Comparison of ENCODE assay signal across 9 mouse cellular contexts in the genomic region with DNA sequence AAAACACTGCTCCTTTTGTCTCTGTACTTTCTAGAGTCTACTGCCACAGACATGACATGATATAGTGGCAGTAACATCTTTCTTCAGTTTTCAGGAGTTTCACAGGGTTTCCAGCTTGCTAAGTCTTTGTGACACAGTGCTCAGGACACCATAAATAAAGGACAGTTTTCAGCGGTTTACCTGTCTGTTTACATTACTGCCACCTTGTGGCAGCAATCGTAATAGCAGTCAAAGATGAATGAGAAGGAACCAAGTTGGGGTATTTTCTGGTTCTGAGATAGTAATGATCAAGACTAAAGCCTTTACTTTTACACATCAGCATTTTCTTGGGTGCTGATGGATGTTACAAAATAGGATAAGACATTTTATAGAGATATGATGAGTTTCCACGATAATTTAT.
A peak's percentile ranks its signal among the peaks of the same experiment; 100 is the strongest.
DNase-seq lines count a peak whose midpoint lies in the region; ATAC-seq and TF ChIP-seq lines count a peak whose summit lies in the region.
"Had no signal": no experiment of that assay in that cellular context is flagged by ENCODE, and none has a peak within 500 bp of the region (broad histone marks: within the 10 kb centered on the region; RNA-seq: fewer than 3 reads in every experiment).

No protein-coding gene starts in this region.

- no peaks in the 10 kb centered on the region for H3K27me3 ChIP-seq in heart, postnatal 0 days (ENCODE audit: control insufficient read depth, insufficient read depth, low read length)
- H3K27me3 ChIP-seq in forebrain, embryonic 13.5 days: no peaks in the 10 kb centered on the region
- H3K27me3 ChIP-seq: neural tube, embryonic 12.5 days had no signal

- TF ChIP-seq EP300 in heart, postnatal 0 days (IDR thresholded peaks at IDR 0.05; ENCODE audit: low read depth): no peak

- no peaks in the 10 kb centered on the region for H3K4me1 ChIP-seq in heart, postnatal 0 days (ENCODE audit: control insufficient read depth, insufficient read depth)
- H3K4me1 ChIP-seq in forebrain, embryonic 13.5 days: no peaks in the 10 kb centered on the region
- H3K4me1 ChIP-seq: neural tube, embryonic 12.5 days had no signal

- H3K4me3 ChIP-seq in heart, postnatal 0 days (ENCODE audit: low read depth, low read length): no peak overlapping the region
- no peak overlapping the region for H3K4me3 ChIP-seq in forebrain, embryonic 13.5 days
- H3K4me3 ChIP-seq: neural tube, embryonic 12.5 days had no signal

- no peaks in the 10 kb centered on the region for H3K9me3 ChIP-seq in heart, postnatal 0 days (replicated peaks; ENCODE audit: control insufficient read depth, low read length)
- no peaks in the 10 kb centered on the region for H3K9me3 ChIP-seq in forebrain, embryonic 13.5 days (replicated peaks)
- H3K9me3 ChIP-seq: neural tube, embryonic 12.5 days had no signal

- WGBS in heart, postnatal 0 days: 5% methylated on average over 3 of the region's 3 CpGs
- 8% methylated on average over 3 of the region's 3 CpGs for WGBS in forebrain, embryonic 13.5 days

- no peaks in the 10 kb centered on the region for H3K36me3 ChIP-seq in heart, postnatal 0 days (replicated peaks; ENCODE audit: control insufficient read depth, insufficient read depth, low read length)
- H3K36me3 ChIP-seq in forebrain, embryonic 13.5 days (ENCODE audit: poor library complexity, severe bottlenecking): no peaks in the 10 kb centered on the region
- H3K36me3 ChIP-seq: neural tube, embryonic 12.5 days had no signal

- H3K4me2 ChIP-seq in heart, postnatal 0 days (ENCODE audit: low read depth, low read length): no peak overlapping the region
- H3K4me2 ChIP-seq in forebrain, embryonic 13.5 days: no peak overlapping the region
- H3K4me2 ChIP-seq: neural tube, embryonic 12.5 days had no signal

- ATAC-seq in heart, postnatal 0 days (ENCODE audit: insufficient read depth, low read depth): no peak
- ATAC-seq in megakaryocyte, adult 5-6 weeks (ENCODE audit: poor library complexity, severe bottlenecking): peak; percentile 52; the same call in 1 of the 2 replicates
- no peak for ATAC-seq in forebrain, embryonic 13.5 days

- no peak overlapping the region for H3K9ac ChIP-seq in heart, postnatal 0 days (replicated peaks; ENCODE audit: low read depth, low read length)
- H3K9ac ChIP-seq in forebrain, embryonic 13.5 days: no peak overlapping the region
- H3K9ac ChIP-seq: neural tube, embryonic 12.5 days had no signal

- H3K27ac ChIP-seq in heart, postnatal 0 days (ENCODE audit: low read depth): no peak overlapping the region
- no peak overlapping the region for H3K27ac ChIP-seq in forebrain, embryonic 13.5 days
- H3K27ac ChIP-seq: neural tube, embryonic 12.5 days had no signal

- no peak for DNase-seq in heart, postnatal 0 days (ENCODE audit: low spot score)
- DNase-seq in heart, adult 11 months: no peak
- peak; percentile 51 for DNase-seq in 416B (ENCODE audit: low read depth)
- DNase-seq in Muller cell, postnatal 12 days (ENCODE audit: inconsistent ontology term): peak; percentile 2
- peak; percentile 16 to 62 for DNase-seq in cerebellum, postnatal 25 days
- peak; percentile 29 for DNase-seq in kidney, postnatal 14 days

- TF ChIP-seq CTCF in heart, postnatal 0 days (IDR thresholded peaks at IDR 0.05; ENCODE audit: low read depth): peak; percentile 63

Comparison
In these comparisons a context has a peak if more than half of its experiments do, and no peak if none do; other contexts are left out.
1. DNase-seq: peak in 416B (single experiment), Muller cell, postnatal 12 days (single experiment), cerebellum, postnatal 25 days (2 of 2) and kidney, postnatal 14 days (single experiment); none in heart, postnatal 0 days (single experiment) and heart, adult 11 months (single experiment).